Mouse (Mus musculus) spleen, postnatal 10 days (tissue): ENCODE data around the gene Zfp991.
A peak's percentile ranks its signal among the peaks of the same experiment; 100 is the strongest.
"Not testable (repeated sequence)": the region's sequence is repeated elsewhere in the genome, so short reads cannot be mapped to it uniquely, and the experiment has no call there.

Source experiments
- DNase-seq, 2 experiments: peaks; one replicate each; pipeline ENCODE4 v3.0.0; 2021 to 2022; ENCODE audit warnings: low spot score in 2 of 2

The Zfp991 gene

GRCm38 (mm10) chr4:147181969-147182705 lies 50.3 kb downstream of the Zfp991 start:
- DNase-seq, result not testable (repeated sequence)

GRCm38 (mm10) chr4:147186824-147187223 lies 55.0 kb downstream of the Zfp991 start:
- not testable (repeated sequence) for DNase-seq

GRCm38 (mm10) chr4:147187283-147187965 lies 55.6 kb downstream of the Zfp991 start:
- DNase-seq, result peak in 1 of 2 experiments; percentile 10

- not testable (repeated sequence) for DNase-seq
Observed at GRCm38 (mm10) chr4:147195186-147195585, 63.3 kb downstream of the Zfp991 start.

- DNase-seq, result not testable (repeated sequence)
Observed at GRCm38 (mm10) chr4:147197210-147197609, 65.4 kb downstream of the Zfp991 start.

- not testable (repeated sequence) for DNase-seq
Observed at GRCm38 (mm10) chr4:147199055-147199750, 67.4 kb downstream of the Zfp991 start.

- not testable (repeated sequence) for DNase-seq
Observed at GRCm38 (mm10) chr4:147201920-147202660, 70.3 kb downstream of the Zfp991 start.

GRCm38 (mm10) chr4:147212182-147212928 lies 80.5 kb downstream of the Zfp991 start:
- DNase-seq, result not testable (repeated sequence)

GRCm38 (mm10) chr4:147214233-147214632 lies 82.4 kb downstream of the Zfp991 start:
- not testable (repeated sequence) for DNase-seq

- DNase-seq, result not testable (repeated sequence)
Observed at GRCm38 (mm10) chr4:147217676-147218075, 85.8 kb downstream of the Zfp991 start.

GRCm38 (mm10) chr4:147219319-147220070 lies 87.7 kb downstream of the Zfp991 start:
- DNase-seq, result peak; percentile 30 to 31

- DNase-seq, result not testable (repeated sequence)
Observed at GRCm38 (mm10) chr4:147220226-147220625, 88.4 kb downstream of the Zfp991 start.

GRCm38 (mm10) chr4:147222021-147222420 lies 90.2 kb downstream of the Zfp991 start:
- DNase-seq, result peak in 1 of 2 experiments; percentile 25

GRCm38 (mm10) chr4:147223778-147224435 lies 92.1 kb downstream of the Zfp991 start:
- DNase-seq, result not testable (repeated sequence)

- DNase-seq, result not testable (repeated sequence)
Observed at GRCm38 (mm10) chr4:147225616-147226015, 93.8 kb downstream of the Zfp991 start.

- not testable (repeated sequence) for DNase-seq
Observed at GRCm38 (mm10) chr4:147230026-147230425, 98.2 kb downstream of the Zfp991 start.
